Mouse (Mus musculus): ENCODE measurements around the gene Olfr906. TPM values are rescaled to one million over a fixed set of nuclear protein-coding genes. Genes with fewer than 3 reads are reported as not detected.

Gene Olfr906
- polyA plus RNA-seq (2014; fragmentation: Nextera tagmentation; extraction: Ambion mirVana), result not detected in 2 replicates

GRCm38 (mm10) chr9:38486785-38487184 lies at the start of gene Olfr906:
TSS of gene Olfr906 (plus strand) at chr9:38487085.
- Histone ChIP-seq H3K9ac (ENCODE audit: low read depth, low read length) (no peak within 1 kb of the TSS), H3K9me3 (ENCODE audit: control insufficient read depth, low read length) (no peaks in the 10 kb centered on the region), H3K27me3 (replicated peaks; ENCODE audit: control insufficient read depth, insufficient read depth, low read length) (no peaks in the 10 kb centered on the region), H3K4me3 (ENCODE audit: low read depth, low read length) (no peak within 1 kb of the TSS), H3K4me2 (no peak within 1 kb of the TSS), H3K27ac (ENCODE audit: low read depth, low read length) (no peak within 1 kb of the TSS), H3K4me1 (replicated peaks; ENCODE audit: control insufficient read depth, insufficient read depth, low read length) (no peaks in the 10 kb centered on the region), H3K36me3 (ENCODE audit: control insufficient read depth, insufficient read depth, low read length) (no peaks in the 10 kb centered on the region)
- no peak for DNase-seq (ENCODE audit: low spot score)
- no peak for ATAC-seq (replicated peaks; ENCODE audit: low FRiP score)
- WGBS, result 78% methylated on average over 3 of the region's 3 CpGs

GRCm38 (mm10) chr9:38447352-38447751 lies 39.5 kb upstream of the Olfr906 start, which contains the start of gene Olfr902:
TSS of gene Olfr902 (plus strand) at chr9:38447652.
- ATAC-seq (replicated peaks; ENCODE audit: low FRiP score) (no peak), DNase-seq (ENCODE audit: low spot score) (no peak)
- no peak within 1 kb of the TSS for H3K4me3 ChIP-seq (ENCODE audit: low read depth, low read length)
- no peak within 1 kb of the TSS for H3K27ac ChIP-seq (ENCODE audit: low read depth, low read length)
- WGBS, result 80% methylated on average over 5 of the region's 5 CpGs
- no peaks in the 10 kb centered on the region for H3K9me3 ChIP-seq (ENCODE audit: control insufficient read depth, low read length)
- H3K4me2 ChIP-seq, result no peak within 1 kb of the TSS
- no peak within 1 kb of the TSS for H3K9ac ChIP-seq (ENCODE audit: low read depth, low read length)
- no peaks in the 10 kb centered on the region for H3K27me3 ChIP-seq (replicated peaks; ENCODE audit: control insufficient read depth, insufficient read depth, low read length)
- H3K4me1 ChIP-seq (replicated peaks; ENCODE audit: control insufficient read depth, insufficient read depth, low read length), result no peaks in the 10 kb centered on the region
- no peaks in the 10 kb centered on the region for H3K36me3 ChIP-seq (ENCODE audit: control insufficient read depth, insufficient read depth, low read length)

GRCm38 (mm10) chr9:38462844-38463243 lies 24.0 kb upstream of the Olfr906 start, which contains the start of gene Olfr904:
TSS of gene Olfr904 (plus strand) at chr9:38463144.
- DNase-seq (ENCODE audit: low spot score), result no peak
- ATAC-seq (replicated peaks; ENCODE audit: low FRiP score), result no peak

GRCm38 (mm10) chr9:38470807-38471206 lies 16.1 kb upstream of the Olfr906 start, which contains the start of gene Olfr905:
TSS of gene Olfr905 (plus strand) at chr9:38471107.
- no peak within 1 kb of the TSS for H3K4me3 ChIP-seq (ENCODE audit: low read depth, low read length)
- H3K27ac ChIP-seq (ENCODE audit: low read depth, low read length), result no peak within 1 kb of the TSS
- H3K4me2 ChIP-seq, result no peak within 1 kb of the TSS
- no peaks in the 10 kb centered on the region for H3K9me3 ChIP-seq (ENCODE audit: control insufficient read depth, low read length)
- H3K27me3 ChIP-seq (replicated peaks; ENCODE audit: control insufficient read depth, insufficient read depth, low read length), result no peaks in the 10 kb centered on the region
- no peak for DNase-seq (ENCODE audit: low spot score)
- H3K4me1 ChIP-seq (replicated peaks; ENCODE audit: control insufficient read depth, insufficient read depth, low read length), result no peaks in the 10 kb centered on the region
- no peak for ATAC-seq (replicated peaks; ENCODE audit: low FRiP score)
- H3K36me3 ChIP-seq (ENCODE audit: control insufficient read depth, insufficient read depth, low read length), result no peaks in the 10 kb centered on the region
- H3K9ac ChIP-seq (ENCODE audit: low read depth, low read length), result no peak within 1 kb of the TSS

More at GRCm38 (mm10) chr9:38462844-38463243, 24.0 kb upstream of the Olfr906 start, which contains the start of gene Olfr904:
- no peak within 1 kb of the TSS for H3K9ac ChIP-seq (ENCODE audit: low read depth, low read length)
- no peaks in the 10 kb centered on the region for H3K27me3 ChIP-seq (replicated peaks; ENCODE audit: control insufficient read depth, insufficient read depth, low read length)
- no peaks in the 10 kb centered on the region for H3K36me3 ChIP-seq (ENCODE audit: control insufficient read depth, insufficient read depth, low read length)
- H3K4me1 ChIP-seq (replicated peaks; ENCODE audit: control insufficient read depth, insufficient read depth, low read length), result no peaks in the 10 kb centered on the region
- no peak within 1 kb of the TSS for H3K4me3 ChIP-seq (ENCODE audit: low read depth, low read length)
- no peak within 1 kb of the TSS for H3K27ac ChIP-seq (ENCODE audit: low read depth, low read length)
- H3K4me2 ChIP-seq, result no peak within 1 kb of the TSS
- H3K9me3 ChIP-seq (ENCODE audit: control insufficient read depth, low read length), result no peaks in the 10 kb centered on the region

- Histone ChIP-seq H3K4me3 (ENCODE audit: low read depth, low read length) (no peak within 1 kb of the TSS), H3K4me2 (no peak within 1 kb of the TSS), H3K9ac (ENCODE audit: low read depth, low read length) (no peak within 1 kb of the TSS), H3K27me3 (replicated peaks; ENCODE audit: control insufficient read depth, insufficient read depth, low read length) (no peaks in the 10 kb centered on the region), H3K27ac (ENCODE audit: low read depth, low read length) (no peak within 1 kb of the TSS), H3K9me3 (ENCODE audit: control insufficient read depth, low read length) (no peaks in the 10 kb centered on the region), H3K4me1 (replicated peaks; ENCODE audit: control insufficient read depth, insufficient read depth, low read length) (no peaks in the 10 kb centered on the region), H3K36me3 (ENCODE audit: control insufficient read depth, insufficient read depth, low read length) (no peaks in the 10 kb centered on the region)
- DNase-seq (ENCODE audit: low spot score), result no peak
- WGBS, result 75% methylated on average over 2 of the region's 2 CpGs
- ATAC-seq (replicated peaks; ENCODE audit: low FRiP score), result no peak
These were observed 8.6 kb downstream of the Olfr906 start, which contains the start of gene Olfr907 for GRCm38 (mm10) chr9:38495501-38495900. TSS of gene Olfr907 (plus strand) at chr9:38495801.

- Histone ChIP-seq H3K4me1 (replicated peaks; ENCODE audit: control insufficient read depth, insufficient read depth, low read length) (no peaks in the 10 kb centered on the region), H3K9ac (ENCODE audit: low read depth, low read length) (no peak overlapping the region), H3K4me2 (no peak overlapping the region), H3K9me3 (ENCODE audit: control insufficient read depth, low read length) (no peaks in the 10 kb centered on the region), H3K4me3 (ENCODE audit: low read depth, low read length) (no peak overlapping the region), H3K27ac (ENCODE audit: low read depth, low read length) (no peak overlapping the region), H3K27me3 (replicated peaks; ENCODE audit: control insufficient read depth, insufficient read depth, low read length) (no peaks in the 10 kb centered on the region), H3K36me3 (ENCODE audit: control insufficient read depth, insufficient read depth, low read length) (no peaks in the 10 kb centered on the region)
- 53% methylated on average over 2 of the region's 2 CpGs for WGBS
- DNase-seq (ENCODE audit: low spot score) (no peak), ATAC-seq (replicated peaks; ENCODE audit: low FRiP score) (no peak)
These were observed 25.5 kb downstream of the Olfr906 start for GRCm38 (mm10) chr9:38512353-38512752.

GRCm38 (mm10) chr9:38521280-38521679 lies 34.4 kb downstream of the Olfr906 start, which contains the start of gene Olfr911-ps1:
TSS of gene Olfr911-ps1 (plus strand) at chr9:38521580.
- DNase-seq (ENCODE audit: low spot score) (no peak), ATAC-seq (replicated peaks; ENCODE audit: low FRiP score) (no peak)
- WGBS, result 68% methylated on average over 1 of the region's 1 CpGs
- H3K27me3 ChIP-seq (replicated peaks; ENCODE audit: control insufficient read depth, insufficient read depth, low read length), result no peaks in the 10 kb centered on the region
- H3K9me3 ChIP-seq (ENCODE audit: control insufficient read depth, low read length), result no peaks in the 10 kb centered on the region
- no peak within 1 kb of the TSS for H3K27ac ChIP-seq (ENCODE audit: low read depth, low read length)
- H3K4me1 ChIP-seq (replicated peaks; ENCODE audit: control insufficient read depth, insufficient read depth, low read length), result no peaks in the 10 kb centered on the region
- no peaks in the 10 kb centered on the region for H3K36me3 ChIP-seq (ENCODE audit: control insufficient read depth, insufficient read depth, low read length)
- no peak within 1 kb of the TSS for H3K4me3 ChIP-seq (ENCODE audit: low read depth, low read length)
- H3K4me2 ChIP-seq, result no peak within 1 kb of the TSS
- H3K9ac ChIP-seq (ENCODE audit: low read depth, low read length), result no peak within 1 kb of the TSS

GRCm38 (mm10) chr9:38537549-38537948 lies 50.7 kb downstream of the Olfr906 start, which contains the start of gene Olfr910:
TSS of gene Olfr910 (plus strand) at chr9:38537849.
- H3K27ac ChIP-seq (ENCODE audit: low read depth, low read length), result no peak within 1 kb of the TSS
- WGBS, result 87% methylated on average over 2 of the region's 2 CpGs
- ATAC-seq (replicated peaks; ENCODE audit: low FRiP score), result no peak
- H3K4me1 ChIP-seq (replicated peaks; ENCODE audit: control insufficient read depth, insufficient read depth, low read length), result no peaks in the 10 kb centered on the region
- H3K27me3 ChIP-seq (replicated peaks; ENCODE audit: control insufficient read depth, insufficient read depth, low read length), result no peaks in the 10 kb centered on the region
- H3K36me3 ChIP-seq (ENCODE audit: control insufficient read depth, insufficient read depth, low read length), result no peaks in the 10 kb centered on the region
- no peak within 1 kb of the TSS for H3K4me3 ChIP-seq (ENCODE audit: low read depth, low read length)
- DNase-seq (ENCODE audit: low spot score), result no peak
- H3K4me2 ChIP-seq, result no peak within 1 kb of the TSS
- H3K9ac ChIP-seq (ENCODE audit: low read depth, low read length), result no peak within 1 kb of the TSS
- H3K9me3 ChIP-seq (ENCODE audit: control insufficient read depth, low read length), result no peaks in the 10 kb centered on the region

Measured in liver, embryonic 11.5 days (tissue).